Mouse (Mus musculus): Measurements from ENCODE around the gene Iars2. TPM values are rescaled to one million over a fixed set of nuclear protein-coding genes. Genes with fewer than 3 reads are reported as not detected.

The Iars2 gene
- polyA plus RNA-seq, 1 experiment from 2014 or later: 36.4 TPM

GRCm38 (mm10) chr1:185255336-185255735 is 73.9 kb downstream of the Iars2 start:
- ATAC-seq (ENCODE audit: insufficient read depth, low FRiP score): no peak
- no peak overlapping the region for H3K27ac ChIP-seq (ENCODE audit: low read length)
- H3K4me1 ChIP-seq (ENCODE audit: control insufficient read depth, insufficient read depth, low read length): 0 out of 2 replicates have a peak, but pooled peaks cover 3% of the 10 kb centered on the region
- H3K36me3 ChIP-seq (ENCODE audit: control insufficient read depth, insufficient read depth, low read length): peaks cover 15% of the 10 kb centered on the region
- H3K4me3 ChIP-seq (replicated peaks; ENCODE audit: low read length): no peak overlapping the region
- no peak overlapping the region for H3K4me2 ChIP-seq (ENCODE audit: low read depth, low read length)
- no peaks in the 10 kb centered on the region for H3K27me3 ChIP-seq (ENCODE audit: control insufficient read depth, insufficient read depth, low read length)
- WGBS: 90% methylated on average over 12 of the region's 12 CpGs
- no peaks in the 10 kb centered on the region for H3K9me3 ChIP-seq (replicated peaks; ENCODE audit: control insufficient read depth, low read length)
- H3K9ac ChIP-seq (ENCODE audit: low read length): no peak overlapping the region

GRCm38 (mm10) chr1:185253140-185253892 is 75.9 kb downstream of the Iars2 start:
- H3K36me3 ChIP-seq (ENCODE audit: control insufficient read depth, insufficient read depth, low read length): peaks cover 11% of the 10 kb centered on the region; the same call in 1 of the 2 replicates
- H3K9me3 ChIP-seq (replicated peaks; ENCODE audit: control insufficient read depth, low read length): no peaks in the 10 kb centered on the region
- no peak overlapping the region for H3K4me2 ChIP-seq (ENCODE audit: low read depth, low read length)
- H3K4me1 ChIP-seq (ENCODE audit: control insufficient read depth, insufficient read depth, low read length): 0 out of 2 replicates have a peak, but pooled peaks cover 3% of the 10 kb centered on the region
- ATAC-seq (ENCODE audit: insufficient read depth, low FRiP score): peak; percentile 82
- no peak overlapping the region for H3K4me3 ChIP-seq (replicated peaks; ENCODE audit: low read length)
- no peaks in the 10 kb centered on the region for H3K27me3 ChIP-seq (ENCODE audit: control insufficient read depth, insufficient read depth, low read length)
- H3K27ac ChIP-seq (ENCODE audit: low read length): peak overlapping the region; percentile 20; the same call in 1 of the 2 replicates
- no peak overlapping the region for H3K9ac ChIP-seq (ENCODE audit: low read length)
- WGBS: 49% methylated on average over 12 of the region's 12 CpGs

GRCm38 (mm10) chr1:185252351-185252750 is 76.8 kb downstream of the Iars2 start:
- no peaks in the 10 kb centered on the region for H3K9me3 ChIP-seq (replicated peaks; ENCODE audit: control insufficient read depth, low read length)
- 0 out of 2 replicates have a peak, but pooled peaks cover 3% of the 10 kb centered on the region for H3K4me1 ChIP-seq (ENCODE audit: control insufficient read depth, insufficient read depth, low read length)
- no peak overlapping the region for H3K4me2 ChIP-seq (ENCODE audit: low read depth, low read length)
- WGBS: 75% methylated on average over 3 of the region's 3 CpGs
- no peak for ATAC-seq (ENCODE audit: insufficient read depth, low FRiP score)
- no peak overlapping the region for H3K4me3 ChIP-seq (replicated peaks; ENCODE audit: low read length)
- H3K27ac ChIP-seq (ENCODE audit: low read length): peak overlapping the region; percentile 36; the same call in 1 of the 2 replicates
- no peak overlapping the region for H3K9ac ChIP-seq (ENCODE audit: low read length)
- H3K27me3 ChIP-seq (ENCODE audit: control insufficient read depth, insufficient read depth, low read length): no peaks in the 10 kb centered on the region
- peaks cover 11% of the 10 kb centered on the region; the same call in 1 of the 2 replicates for H3K36me3 ChIP-seq (ENCODE audit: control insufficient read depth, insufficient read depth, low read length)

GRCm38 (mm10) chr1:185248728-185249127 is 80.5 kb downstream of the Iars2 start:
- Histone ChIP-seq H3K36me3 (ENCODE audit: control insufficient read depth, insufficient read depth, low read length) (peaks cover 11% of the 10 kb centered on the region; the same call in 1 of the 2 replicates), H3K9ac (ENCODE audit: low read length) (no peak overlapping the region), H3K27ac (ENCODE audit: low read length) (no peak overlapping the region), H3K4me3 (replicated peaks; ENCODE audit: low read length) (no peak overlapping the region), H3K4me1 (ENCODE audit: control insufficient read depth, insufficient read depth, low read length) (0 out of 2 replicates have a peak, but pooled peaks cover 3% of the 10 kb centered on the region), H3K27me3 (ENCODE audit: control insufficient read depth, insufficient read depth, low read length) (no peaks in the 10 kb centered on the region), H3K4me2 (ENCODE audit: low read depth, low read length) (no peak overlapping the region), H3K9me3 (replicated peaks; ENCODE audit: control insufficient read depth, low read length) (no peaks in the 10 kb centered on the region)
- WGBS: 76% methylated on average over 8 of the region's 8 CpGs
- no peak for ATAC-seq (ENCODE audit: insufficient read depth, low FRiP score)

GRCm38 (mm10) chr1:185247429-185248085 is 81.6 kb downstream of the Iars2 start:
- Histone ChIP-seq H3K4me2 (ENCODE audit: low read depth, low read length) (no peak overlapping the region), H3K4me1 (ENCODE audit: control insufficient read depth, insufficient read depth, low read length) (0 out of 2 replicates have a peak, but pooled peaks cover 2% of the 10 kb centered on the region), H3K36me3 (ENCODE audit: control insufficient read depth, insufficient read depth, low read length) (peaks cover 11% of the 10 kb centered on the region; the same call in 1 of the 2 replicates), H3K27ac (ENCODE audit: low read length) (no peak overlapping the region), H3K27me3 (ENCODE audit: control insufficient read depth, insufficient read depth, low read length) (no peaks in the 10 kb centered on the region), H3K4me3 (replicated peaks; ENCODE audit: low read length) (no peak overlapping the region), H3K9ac (ENCODE audit: low read length) (no peak overlapping the region), H3K9me3 (replicated peaks; ENCODE audit: control insufficient read depth, low read length) (no peaks in the 10 kb centered on the region)
- 84% methylated on average over 20 of the region's 20 CpGs for WGBS
- no peak for ATAC-seq (ENCODE audit: insufficient read depth, low FRiP score)

GRCm38 (mm10) chr1:185245456-185245855 is 83.7 kb downstream of the Iars2 start:
- Histone ChIP-seq H3K27ac (ENCODE audit: low read length) (no peak overlapping the region), H3K9ac (ENCODE audit: low read length) (no peak overlapping the region), H3K36me3 (ENCODE audit: control insufficient read depth, insufficient read depth, low read length) (0 out of 2 replicates have a peak, but pooled peaks cover 5% of the 10 kb centered on the region), H3K4me3 (replicated peaks; ENCODE audit: low read length) (no peak overlapping the region), H3K9me3 (replicated peaks; ENCODE audit: control insufficient read depth, low read length) (no peaks in the 10 kb centered on the region), H3K27me3 (ENCODE audit: control insufficient read depth, insufficient read depth, low read length) (no peaks in the 10 kb centered on the region), H3K4me2 (ENCODE audit: low read depth, low read length) (no peak overlapping the region), H3K4me1 (ENCODE audit: control insufficient read depth, insufficient read depth, low read length) (no peaks in the 10 kb centered on the region)
- no peak for ATAC-seq (ENCODE audit: insufficient read depth, low FRiP score)
- 61% methylated on average over 6 of the region's 7 CpGs for WGBS

GRCm38 (mm10) chr1:185243013-185243412 is 86.2 kb downstream of the Iars2 start:
- Histone ChIP-seq H3K4me1 (ENCODE audit: control insufficient read depth, insufficient read depth, low read length) (no peaks in the 10 kb centered on the region), H3K9me3 (replicated peaks; ENCODE audit: control insufficient read depth, low read length) (no peaks in the 10 kb centered on the region), H3K4me3 (replicated peaks; ENCODE audit: low read length) (no peak overlapping the region), H3K36me3 (ENCODE audit: control insufficient read depth, insufficient read depth, low read length) (peaks cover 4% of the 10 kb centered on the region; the same call in 1 of the 2 replicates), H3K4me2 (ENCODE audit: low read depth, low read length) (no peak overlapping the region), H3K27me3 (ENCODE audit: control insufficient read depth, insufficient read depth, low read length) (no peaks in the 10 kb centered on the region), H3K9ac (ENCODE audit: low read length) (no peak overlapping the region), H3K27ac (ENCODE audit: low read length) (no peak overlapping the region)
- no peak for ATAC-seq (ENCODE audit: insufficient read depth, low FRiP score)
- WGBS: 84% methylated on average over 8 of the region's 8 CpGs

GRCm38 (mm10) chr1:185236530-185236929 is 92.7 kb downstream of the Iars2 start:
- Histone ChIP-seq H3K9me3 (replicated peaks; ENCODE audit: control insufficient read depth, low read length) (no peaks in the 10 kb centered on the region), H3K4me2 (ENCODE audit: low read depth, low read length) (no peak overlapping the region), H3K36me3 (ENCODE audit: control insufficient read depth, insufficient read depth, low read length) (peaks cover 17% of the 10 kb centered on the region), H3K4me1 (ENCODE audit: control insufficient read depth, insufficient read depth, low read length) (no peaks in the 10 kb centered on the region), H3K27me3 (ENCODE audit: control insufficient read depth, insufficient read depth, low read length) (no peaks in the 10 kb centered on the region), H3K4me3 (replicated peaks; ENCODE audit: low read length) (no peak overlapping the region), H3K27ac (ENCODE audit: low read length) (no peak overlapping the region), H3K9ac (ENCODE audit: low read length) (no peak overlapping the region)
- 76% methylated on average over 4 of the region's 4 CpGs for WGBS
- no peak for ATAC-seq (ENCODE audit: insufficient read depth, low FRiP score)

- H3K4me1 ChIP-seq (ENCODE audit: control insufficient read depth, insufficient read depth, low read length): peaks cover 2% of the 10 kb centered on the region; the same call in 1 of the 2 replicates
- H3K4me2 ChIP-seq (ENCODE audit: low read depth, low read length): no peak overlapping the region
- peaks cover 17% of the 10 kb centered on the region for H3K36me3 ChIP-seq (ENCODE audit: control insufficient read depth, insufficient read depth, low read length)
- no peaks in the 10 kb centered on the region for H3K27me3 ChIP-seq (ENCODE audit: control insufficient read depth, insufficient read depth, low read length)
- no peak overlapping the region for H3K9ac ChIP-seq (ENCODE audit: low read length)
- H3K4me3 ChIP-seq (replicated peaks; ENCODE audit: low read length): no peak overlapping the region
- WGBS: 98% methylated on average over 5 of the region's 5 CpGs
- no peak for ATAC-seq (ENCODE audit: insufficient read depth, low FRiP score)
- no peaks in the 10 kb centered on the region for H3K9me3 ChIP-seq (replicated peaks; ENCODE audit: control insufficient read depth, low read length)
- H3K27ac ChIP-seq (ENCODE audit: low read length): no peak overlapping the region
These were observed 93.4 kb downstream of the Iars2 start for GRCm38 (mm10) chr1:185235837-185236236.

Data from stomach, embryonic 16.5 days (tissue).